Mouse (Mus musculus) retina, embryonic 14.5 days (tissue): ENCODE results near the gene Pld5.
"Not testable (repeated sequence)": the region's sequence is repeated elsewhere in the genome, so short reads cannot be mapped to it uniquely, and the experiment has no call there.

ENCODE experiments used
- DNase-seq: peaks from one replicate; pipeline ENCODE4 v3.0.0-alpha.2; 2015; ENCODE audit warnings: low spot score

Gene Pld5

DNA sequence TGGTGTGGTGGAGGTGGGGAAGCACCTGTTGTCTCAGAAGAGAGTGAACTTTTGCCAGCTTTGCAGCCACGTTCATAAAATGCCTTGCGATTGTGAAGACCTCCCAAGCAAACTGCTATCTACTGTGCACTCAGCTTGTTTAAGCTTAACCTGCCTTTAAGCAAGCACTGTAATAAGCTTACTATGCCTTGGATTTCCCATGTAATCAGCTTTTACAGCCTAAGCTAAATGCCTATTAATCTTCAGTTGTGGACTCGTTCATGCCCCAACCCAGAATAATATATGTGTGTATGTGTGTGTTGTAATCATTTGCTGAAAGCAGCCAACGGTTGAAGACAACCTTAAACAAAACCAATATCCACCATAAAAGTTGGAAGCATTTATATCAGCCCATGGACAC, 232.1 kb downstream of the Pld5 start:
- DNase-seq, result no peak

DNA sequence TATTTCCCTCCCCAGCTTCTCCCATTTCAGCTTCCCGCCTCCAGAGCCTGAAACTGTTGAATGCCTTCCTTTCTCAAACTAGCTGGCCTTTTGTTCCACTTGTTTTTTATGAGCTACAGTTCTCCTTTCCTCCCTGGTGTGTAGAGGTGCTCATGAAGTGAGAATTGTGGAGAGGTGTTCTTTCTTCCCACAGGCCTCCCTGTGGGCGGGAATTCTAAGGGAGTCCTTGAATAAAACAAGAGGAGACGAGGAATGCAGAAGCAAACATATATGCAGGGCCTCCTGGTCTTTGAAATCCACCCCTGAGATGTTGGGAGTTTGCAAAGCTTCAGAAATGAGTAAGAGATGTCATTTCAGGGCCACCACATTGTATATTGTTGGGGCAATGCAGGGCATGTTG, 235.2 kb downstream of the Pld5 start:
- DNase-seq, result no peak

DNA sequence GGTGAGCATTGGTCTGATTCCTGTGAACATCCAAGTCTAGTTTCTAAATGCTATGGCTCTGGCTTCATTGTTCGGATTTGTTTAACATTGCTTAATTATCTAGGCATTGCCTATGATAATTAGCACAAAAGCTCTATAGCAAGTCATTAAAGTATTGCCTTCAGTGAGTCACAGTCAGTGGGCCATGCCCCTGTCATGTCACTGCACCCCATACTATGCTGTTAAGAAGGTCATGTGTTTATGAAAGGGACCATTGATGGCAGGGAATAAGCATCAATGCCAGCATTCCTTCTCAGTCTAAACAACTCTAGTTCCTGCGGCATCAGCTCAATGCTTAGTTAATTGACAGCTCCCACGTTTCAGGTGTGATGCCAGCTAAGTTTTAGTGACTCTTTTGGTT, 239.1 kb downstream of the Pld5 start:
- no peak for DNase-seq

DNA sequence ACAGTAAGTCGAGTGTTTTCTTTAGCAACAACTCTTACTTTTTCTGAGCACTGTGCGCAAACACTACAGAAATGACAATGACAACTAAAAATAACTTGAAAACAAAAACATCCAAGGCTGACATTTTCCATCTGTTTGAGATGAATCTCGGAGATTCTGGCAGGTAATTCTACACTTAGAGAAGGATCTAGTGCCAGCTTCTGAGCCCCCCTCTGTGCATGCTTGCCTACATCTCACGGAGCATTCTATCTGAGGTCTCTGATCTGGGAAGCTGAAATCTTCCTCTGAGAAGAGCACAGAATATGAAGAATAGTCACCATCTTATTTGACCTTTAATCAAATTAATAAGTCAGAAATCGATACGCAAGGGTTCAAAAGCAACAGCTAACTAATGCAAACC, 240.4 kb downstream of the Pld5 start:
- DNase-seq, result no peak

DNA sequence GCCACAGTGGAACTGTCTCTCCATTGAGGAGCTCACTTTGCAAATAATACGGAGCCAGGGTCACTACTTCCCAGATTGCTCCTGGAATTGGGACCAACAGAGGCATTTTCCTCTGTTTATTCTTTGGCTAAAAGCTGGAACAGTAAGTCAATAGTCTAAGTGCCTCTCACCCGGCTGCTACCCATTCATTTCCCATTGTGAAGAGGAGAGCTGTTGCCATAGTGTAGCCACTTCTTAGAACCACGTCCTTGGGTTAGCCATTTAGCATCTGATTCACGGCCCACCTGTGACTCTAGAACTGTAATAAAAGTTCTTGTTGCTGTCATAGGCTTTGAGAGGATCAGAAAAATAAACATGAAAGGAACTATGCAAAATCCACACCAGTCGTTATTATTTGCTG, 241.4 kb downstream of the Pld5 start:
- no peak for DNase-seq

DNA sequence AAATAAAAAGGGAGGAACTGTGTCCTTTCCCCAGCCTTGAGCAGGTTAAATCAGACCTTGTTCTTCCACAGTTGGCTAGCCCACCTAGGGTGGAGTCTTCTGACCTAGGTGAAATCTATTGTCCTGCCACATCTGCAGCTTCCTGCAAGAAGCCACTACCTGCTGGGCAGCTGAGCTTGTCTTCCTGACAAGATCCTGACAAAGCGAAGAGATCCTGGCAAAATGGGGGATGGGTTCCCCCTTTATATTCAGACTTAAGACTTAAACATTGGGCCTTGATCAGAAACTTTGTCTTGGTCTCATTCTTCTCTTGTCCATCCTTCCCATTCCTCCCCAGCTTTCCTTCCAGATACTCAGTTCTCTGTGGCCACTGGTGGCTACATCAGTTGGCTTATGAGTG, 246.0 kb downstream of the Pld5 start:
- no peak for DNase-seq

DNA sequence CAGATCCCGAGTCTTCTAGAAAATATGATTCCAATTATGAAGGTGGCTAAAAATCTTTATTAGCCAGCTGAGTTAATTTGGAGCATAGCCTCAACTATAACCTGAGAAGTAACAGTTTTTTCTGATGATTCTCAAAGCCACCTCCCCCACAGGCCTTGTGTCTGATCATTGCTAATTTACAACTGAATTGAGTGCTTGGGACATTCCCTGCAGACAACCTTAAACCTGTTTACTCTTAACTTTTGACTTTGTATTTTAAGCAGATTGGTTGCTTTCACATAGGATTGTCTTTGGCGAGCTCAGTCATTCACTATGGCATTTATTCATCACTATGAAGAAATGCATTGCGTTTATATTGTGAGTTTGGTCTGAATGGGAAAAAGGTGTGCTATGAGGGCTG, 246.7 kb downstream of the Pld5 start:
- no peak for DNase-seq

DNA sequence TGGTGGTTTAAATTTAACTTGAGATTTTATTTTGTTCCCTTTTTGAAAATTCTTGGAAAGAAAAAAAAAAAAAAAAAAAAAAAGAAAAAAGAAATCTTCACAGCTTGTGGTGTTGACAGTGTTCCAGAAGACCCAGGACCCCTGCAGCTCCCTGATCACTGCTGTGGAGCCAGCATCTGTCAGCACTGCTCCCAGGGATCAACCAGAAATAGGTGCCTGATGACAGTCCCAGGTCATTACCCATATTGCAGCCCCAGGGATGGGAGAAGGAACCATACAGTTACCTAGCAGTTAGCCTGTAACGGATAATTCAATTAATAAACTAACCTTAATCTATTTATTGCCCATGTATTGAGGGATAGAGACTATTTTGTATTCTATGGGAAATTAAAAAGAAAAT, 250.6 kb downstream of the Pld5 start:
- no peak for DNase-seq

DNA sequence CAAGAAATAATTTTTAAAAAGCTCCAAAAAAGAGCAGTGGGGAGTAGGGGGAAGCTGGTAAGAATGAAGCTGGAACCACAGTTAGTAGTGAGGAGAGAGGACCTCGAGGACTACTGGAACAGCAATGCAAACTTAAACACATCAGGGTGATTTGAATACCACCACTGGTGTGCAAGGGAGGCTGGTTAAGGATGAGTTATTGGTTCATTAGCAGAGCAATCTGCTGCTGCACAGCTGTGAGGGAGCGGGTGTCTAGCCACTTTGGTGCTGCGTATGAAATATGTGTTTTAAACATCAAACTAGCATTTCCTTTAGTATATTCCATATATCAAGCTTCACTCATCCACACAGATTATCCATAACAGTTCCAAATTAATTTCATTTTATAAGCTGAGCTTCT, 256.6 kb downstream of the Pld5 start:
- DNase-seq, result no peak

DNA sequence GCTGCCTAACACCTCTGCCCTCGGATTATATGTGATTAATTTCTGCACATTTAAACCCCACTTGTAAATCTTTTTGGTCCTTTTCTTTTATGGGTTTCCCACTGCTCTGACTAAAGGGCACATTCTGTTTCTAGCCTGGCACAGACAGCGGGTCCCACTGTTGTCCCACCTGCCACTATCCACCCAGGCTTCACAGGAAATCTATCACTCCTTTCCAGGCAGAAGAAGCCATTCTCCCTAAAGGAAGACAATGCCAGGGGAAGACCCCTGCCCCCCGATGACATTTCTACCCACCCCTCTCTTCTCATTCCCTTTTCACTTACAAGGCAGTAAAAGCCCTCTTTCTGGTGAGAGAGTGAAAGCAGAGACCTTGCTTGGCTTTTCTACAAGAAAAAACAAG, 259.0 kb downstream of the Pld5 start:
- no peak for DNase-seq

DNA sequence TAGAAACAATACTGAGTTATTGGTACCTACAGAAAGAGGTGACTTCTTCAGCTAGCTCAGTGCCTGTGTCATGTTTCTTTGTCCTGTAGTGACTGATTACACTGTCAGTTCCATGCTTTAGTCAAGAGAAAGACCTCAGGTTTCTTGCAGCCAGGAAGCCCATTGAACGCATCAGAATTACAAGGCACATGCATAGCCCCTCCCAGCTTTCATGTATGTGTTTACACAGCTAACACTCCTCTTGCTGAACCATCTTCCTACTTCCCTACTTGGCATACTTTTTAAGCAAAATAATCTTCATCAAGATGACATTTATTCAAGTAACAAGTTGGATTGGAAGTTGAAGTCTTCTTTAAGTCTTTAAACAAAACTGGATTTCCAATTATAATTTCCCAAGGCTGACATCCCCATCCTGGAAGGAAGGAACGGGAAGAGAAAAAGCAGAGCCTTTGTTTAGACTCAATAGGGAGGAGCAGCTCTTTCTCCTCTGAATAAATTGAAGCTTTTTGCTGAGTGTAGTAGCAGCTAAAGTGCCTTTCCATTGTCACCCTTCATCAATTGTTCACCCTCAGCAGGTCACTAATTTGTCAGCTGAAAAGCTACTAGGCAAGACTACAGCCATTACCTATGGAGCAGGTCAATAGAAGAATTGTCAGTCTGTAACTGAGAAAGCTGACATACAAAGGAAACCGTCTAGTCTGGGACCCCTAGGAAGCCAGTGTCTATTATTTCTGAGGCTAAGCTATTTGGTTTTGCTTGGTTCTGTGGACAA, 261.4 kb downstream of the Pld5 start:
- peak; percentile 29 for DNase-seq

DNA sequence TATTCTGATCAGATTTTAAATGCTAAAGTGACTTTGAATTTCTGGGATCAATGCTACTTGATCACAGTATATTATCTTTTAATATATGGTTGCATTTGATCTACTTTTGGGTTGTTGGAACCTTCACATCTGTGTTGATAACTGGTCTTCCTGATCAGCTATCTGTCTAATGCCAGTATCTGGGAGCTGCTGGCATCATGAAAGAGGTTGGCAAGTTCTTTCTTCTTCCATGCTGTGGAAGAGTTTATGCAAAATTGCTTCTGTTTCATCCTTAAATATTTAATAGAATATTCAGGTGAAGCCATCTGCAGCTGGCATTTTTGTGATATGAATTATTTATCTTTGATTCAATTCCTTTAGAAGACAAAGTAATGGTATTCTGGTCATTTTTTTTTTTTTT, 263.6 kb downstream of the Pld5 start:
- no peak for DNase-seq

DNA sequence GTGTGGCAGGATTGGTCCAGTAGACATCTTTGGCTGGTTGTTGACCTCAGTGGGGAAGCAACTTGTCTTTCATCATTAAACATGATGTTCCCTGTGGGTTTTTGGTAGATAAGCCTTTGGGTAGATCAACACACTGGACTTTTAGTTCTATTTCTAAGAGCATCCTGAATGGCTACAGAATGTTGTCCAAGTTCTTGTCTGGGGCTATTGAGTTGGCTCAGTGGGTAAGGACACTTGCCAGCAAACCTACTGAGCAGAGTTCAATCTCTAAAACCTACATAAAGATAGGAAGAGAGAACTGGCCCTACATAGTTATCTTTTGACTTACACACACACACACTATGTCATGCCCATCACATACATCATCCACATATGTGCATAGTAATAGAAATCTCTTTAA, 264.0 kb downstream of the Pld5 start:
- DNase-seq, result no peak

DNA sequence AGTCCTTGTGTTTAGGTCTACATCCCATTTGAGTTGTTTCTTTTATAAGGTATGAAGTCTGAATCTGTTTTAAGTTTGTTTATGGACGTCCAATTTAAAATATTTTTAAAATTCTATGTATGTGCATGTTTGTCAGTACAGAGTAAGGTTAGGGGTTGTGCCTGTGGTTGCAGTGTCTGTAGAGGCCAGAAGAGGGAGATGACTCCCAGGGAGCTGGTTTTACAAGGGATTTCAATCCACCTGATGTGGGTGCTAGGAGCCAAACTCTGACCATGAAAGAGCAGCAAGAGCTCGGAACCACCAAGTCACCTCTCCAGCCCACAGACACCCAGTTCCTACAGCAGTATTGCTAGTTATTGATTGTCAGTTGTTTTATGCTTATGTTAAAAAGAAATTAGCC, 266.7 kb downstream of the Pld5 start:
- DNase-seq, result no peak

DNA sequence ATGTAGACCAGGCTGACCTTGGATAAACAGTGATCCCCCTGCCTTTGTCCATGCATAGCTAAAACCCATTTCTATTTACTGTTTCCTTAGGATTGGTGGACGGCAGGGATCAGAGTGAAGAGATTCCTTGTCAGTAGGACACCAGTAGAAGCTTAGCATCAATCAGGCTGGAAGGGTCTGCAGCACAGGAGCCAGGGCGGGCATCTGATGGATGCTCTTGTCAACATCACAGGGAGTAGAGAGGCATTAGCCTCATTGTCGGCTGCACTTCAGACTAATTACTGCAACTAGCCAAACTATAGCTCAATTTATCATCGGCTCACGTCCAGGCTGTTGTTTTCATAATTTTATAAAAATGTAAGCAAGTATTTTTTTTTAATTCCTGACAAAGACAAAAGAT, 274.5 kb downstream of the Pld5 start:
- no peak for DNase-seq

DNA sequence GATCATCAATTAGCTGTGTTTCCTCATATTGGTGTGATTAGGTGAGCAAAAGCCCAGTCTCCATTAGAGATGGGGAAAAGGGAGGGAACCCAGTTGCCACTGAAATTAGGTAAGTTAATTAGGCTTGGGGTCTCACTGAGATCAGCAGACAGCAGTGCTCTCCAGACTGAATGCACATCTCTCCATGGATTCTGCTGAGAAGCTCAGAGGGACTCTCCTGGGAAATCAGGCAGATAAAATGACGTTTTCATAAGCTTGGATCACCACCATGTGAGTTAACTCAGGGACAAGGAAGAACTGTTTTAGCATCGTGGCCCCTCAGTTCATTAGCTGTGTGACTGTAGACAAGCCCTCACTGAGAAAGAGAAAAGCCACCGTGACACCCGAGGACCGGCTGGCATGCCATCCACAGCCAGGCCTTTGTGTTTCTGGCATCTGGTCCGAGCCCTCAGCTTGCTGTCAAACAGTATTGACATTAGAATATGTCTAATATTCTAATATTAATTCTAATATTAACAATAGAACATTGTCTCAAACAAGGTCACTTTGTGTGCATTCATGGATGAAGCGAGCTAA, 277.9 kb downstream of the Pld5 start:
- peak; percentile 39 for DNase-seq

DNA sequence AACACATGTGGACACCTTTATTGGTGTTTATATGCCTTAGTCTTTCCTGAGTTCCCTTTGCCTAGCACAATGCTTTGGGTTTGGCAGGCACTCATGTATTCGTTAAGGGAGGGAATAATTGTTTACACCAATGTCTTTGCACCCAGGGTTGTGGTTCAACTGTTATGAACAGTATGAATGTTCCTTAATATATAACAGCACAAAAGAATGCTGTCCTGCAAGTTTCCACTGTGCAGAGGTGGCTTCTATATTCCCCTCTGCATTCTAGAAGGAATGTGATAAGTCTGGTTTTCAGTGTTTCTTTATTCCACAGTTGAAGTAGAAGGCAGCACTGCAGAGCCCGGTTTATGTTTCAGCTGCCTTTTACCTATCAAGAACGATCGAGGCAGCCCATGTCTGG, 286.2 kb downstream of the Pld5 start:
- DNase-seq, result no peak

DNA sequence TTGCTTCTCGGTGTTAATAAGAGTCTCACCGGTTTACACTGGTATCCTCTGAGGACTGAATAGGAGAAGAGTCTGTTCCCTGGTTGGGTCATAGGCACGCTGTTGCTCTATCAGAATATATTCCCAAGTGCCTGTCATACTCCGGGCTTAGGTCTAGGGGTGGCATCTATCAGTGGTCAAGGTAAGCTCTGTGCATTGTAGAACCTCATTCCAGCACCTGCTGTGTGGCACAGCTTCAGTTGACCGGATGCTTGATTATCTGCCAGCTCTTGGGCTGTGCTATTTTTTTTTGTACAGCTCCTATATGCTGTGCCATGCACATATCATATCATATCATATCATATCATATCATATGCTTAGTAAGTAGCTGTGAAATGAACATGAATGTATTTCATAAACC, 286.7 kb downstream of the Pld5 start:
- DNase-seq, result no peak

DNA sequence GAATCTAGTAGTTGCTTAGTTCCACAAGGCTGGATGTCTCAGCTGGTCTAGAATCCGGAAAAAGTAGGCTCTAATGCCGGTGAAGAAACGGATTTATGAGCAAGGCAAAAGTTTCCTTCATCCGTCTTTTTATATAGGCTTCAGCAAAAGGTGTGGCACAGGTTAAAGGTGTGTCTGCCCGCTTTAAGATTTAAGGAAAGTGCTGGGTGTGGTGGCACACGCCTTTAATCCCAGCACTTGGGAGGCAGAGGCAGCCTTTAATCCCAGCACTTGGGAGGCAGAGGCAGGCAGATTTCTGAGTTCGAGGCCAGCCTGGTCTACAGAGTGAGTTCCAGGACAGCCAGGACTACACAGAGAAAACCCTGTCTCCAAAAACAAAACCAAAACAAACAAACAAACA, 296.1 kb downstream of the Pld5 start, which contains the start of gene Rbm8a2:
Rbm8a2 (minus strand) TSS at position 101 of the 400 bp plus-strand sequence.
- DNase-seq, result not testable (repeated sequence)

DNA sequence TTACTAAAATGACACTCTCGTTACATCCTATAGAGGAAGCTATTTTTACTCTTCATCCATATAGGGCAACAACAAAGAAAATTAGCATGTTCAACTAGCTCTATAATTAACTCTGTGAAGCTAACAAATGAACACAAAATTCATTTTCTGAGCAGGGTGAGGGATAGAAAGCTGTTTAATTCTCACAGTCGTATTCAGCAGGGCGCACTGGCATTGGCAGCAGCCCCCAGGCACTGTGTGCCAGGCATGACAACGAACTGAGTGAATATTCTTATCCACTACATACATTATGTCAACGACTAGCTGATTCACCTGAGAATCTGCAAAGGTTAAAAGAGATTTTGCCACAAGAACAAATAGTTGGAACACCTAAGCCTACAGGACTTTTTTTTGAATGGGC, 304.4 kb downstream of the Pld5 start:
- DNase-seq, result peak; percentile 5

DNA sequence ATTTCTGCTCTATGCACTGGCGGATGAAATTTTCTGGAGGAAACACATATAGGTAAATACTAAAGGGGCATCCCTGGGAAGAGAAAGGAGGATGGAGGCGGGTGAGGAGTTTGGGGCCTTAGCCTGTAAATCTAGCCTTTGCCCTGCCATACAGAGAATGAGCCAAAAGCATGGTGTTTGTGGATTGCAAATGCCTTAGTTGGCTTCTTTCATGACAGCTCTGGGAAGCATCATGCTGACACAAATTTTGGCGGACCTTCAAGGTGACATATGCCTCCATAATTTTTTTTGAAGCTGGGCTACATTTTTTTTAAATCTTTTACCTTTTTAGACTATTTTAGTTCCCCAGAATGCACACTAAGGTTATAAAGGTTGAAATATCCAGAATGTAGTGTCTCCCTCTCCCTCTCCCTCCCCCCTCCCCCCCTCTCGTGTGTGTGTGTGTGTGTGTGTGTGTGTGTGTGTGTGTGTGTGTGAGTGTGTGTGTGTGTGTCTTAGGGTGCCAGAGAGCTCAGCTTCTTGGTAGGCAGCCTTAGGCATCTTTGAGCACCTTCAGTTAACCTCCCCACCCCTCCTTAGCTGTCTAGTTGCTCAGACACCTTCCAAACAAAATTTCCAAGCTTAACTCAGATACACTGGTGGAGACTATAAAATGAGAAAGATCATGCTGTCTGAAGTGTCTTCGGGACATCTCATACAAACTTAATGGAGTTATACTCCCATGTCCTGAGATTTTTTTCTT, 307.9 kb downstream of the Pld5 start:
- DNase-seq, result no peak

DNA sequence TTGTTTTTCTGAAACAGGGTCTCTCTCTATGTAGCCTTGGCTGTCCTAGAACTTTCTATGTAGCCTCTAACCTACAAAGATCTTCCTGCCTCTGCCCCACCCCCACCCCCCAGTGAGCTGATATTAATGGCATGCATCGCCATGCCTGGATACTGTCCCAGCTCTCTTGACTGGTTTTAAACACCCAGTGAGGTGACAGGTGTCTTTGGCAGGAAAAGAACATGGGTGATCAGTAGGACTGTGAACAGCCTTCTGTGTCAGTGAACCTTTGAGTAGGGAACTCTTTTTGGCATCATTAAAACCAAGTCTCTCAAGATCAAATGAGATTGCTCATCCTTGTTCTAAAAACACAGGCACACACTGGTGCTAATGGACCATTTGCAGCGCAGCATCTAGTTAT, 313.3 kb downstream of the Pld5 start:
- DNase-seq, result no peak

DNA sequence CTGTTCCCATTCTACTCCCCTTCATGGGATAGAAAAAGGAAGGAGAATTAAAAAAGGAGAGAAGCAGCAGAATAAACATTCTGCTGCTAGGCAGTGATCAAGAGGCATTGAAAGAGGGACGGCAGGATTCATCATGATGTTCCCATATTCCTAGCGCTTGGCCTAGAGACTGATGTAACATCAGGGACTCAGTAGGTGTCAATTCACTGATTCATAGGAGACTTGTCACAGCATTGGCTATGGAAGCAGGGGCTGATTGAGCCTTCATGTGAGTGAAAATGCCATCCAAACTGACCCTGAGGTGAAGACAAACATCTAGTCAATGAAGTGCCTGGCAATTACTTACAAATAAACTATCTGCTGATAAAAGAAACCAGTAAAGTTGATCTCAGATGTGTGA, 324.3 kb downstream of the Pld5 start:
- no peak for DNase-seq
